Mouse (Mus musculus): ENCODE measurements around the gene Efhd2.

The Efhd2 gene

DNA sequence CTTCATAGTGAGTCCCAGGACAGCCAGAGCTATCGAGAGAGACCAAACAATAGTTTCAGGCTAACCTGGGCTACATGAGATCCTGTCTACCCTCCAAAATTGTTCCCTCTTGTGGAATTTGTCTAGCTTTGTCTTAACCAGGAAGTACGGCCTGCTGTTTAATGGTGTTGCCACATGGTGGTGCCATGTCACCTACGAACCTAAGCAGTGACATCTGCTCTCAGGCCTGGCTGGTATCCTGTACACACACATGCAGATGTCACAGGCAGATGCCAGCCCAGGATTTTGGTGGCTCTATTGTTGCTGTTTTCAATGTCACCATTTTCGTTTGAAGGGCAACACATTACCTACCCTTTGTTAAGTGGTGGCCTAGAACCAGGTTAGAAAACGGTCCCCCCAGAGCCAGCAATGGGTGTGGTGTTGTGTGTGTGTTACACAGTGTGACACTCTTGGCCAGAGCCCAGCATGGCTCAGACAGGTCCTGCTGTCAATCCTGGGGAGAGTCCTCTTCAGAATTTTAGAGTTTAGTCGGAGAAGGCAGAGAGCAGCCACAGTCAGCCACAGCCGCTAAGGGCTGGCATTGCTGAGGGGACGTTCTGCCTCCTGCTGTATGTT, 64.8 kb downstream of the Efhd2 start:
- peak; percentile 41 for DNase-seq (ENCODE audit: low read depth, low spot score)

All from retina, postnatal 7 days (tissue).